Mouse (Mus musculus) testis, adult 2 months (tissue): ENCODE measurements around the gene Hyal1.

Source experiments
- CTCF ChIP-seq: fragments of 200-500 bp; IDR thresholded peaks from 2 replicates; pipeline ENCODE4 v1.5.1; 2012; ENCODE audit warnings: low read depth, mild to moderate bottlenecking, inconsistent platforms, low read length, moderate library complexity; ENCODE audit not compliant: control insufficient read depth, insufficient read depth, insufficient replicate concordance
- POLR2A ChIP-seq: fragments of 200-500 bp; IDR thresholded peaks from 2 replicates; pipeline ENCODE4 v1.6.1; 2012; ENCODE audit warnings: low read depth, mild to moderate bottlenecking, inconsistent platforms, low read length, moderate library complexity; ENCODE audit not compliant: control insufficient read depth

GRCm38 (mm10) chr9:107601275-107601674, 24.5 kb downstream of the Hyal1 start:
- TF ChIP-seq CTCF (no peak), POLR2A (no peak)
